Mouse (Mus musculus): ENCODE results near the gene Mettl24. TPM values are rescaled to one million over a fixed set of nuclear protein-coding genes. Genes with fewer than 3 reads are reported as not detected.
"Not testable (repeated sequence)": the region's sequence is repeated elsewhere in the genome, so short reads cannot be mapped to it uniquely, and the experiment has no call there.

Mettl24 gene
- total and polyA plus RNA-seq, 3 experiments: not detected

DNA sequence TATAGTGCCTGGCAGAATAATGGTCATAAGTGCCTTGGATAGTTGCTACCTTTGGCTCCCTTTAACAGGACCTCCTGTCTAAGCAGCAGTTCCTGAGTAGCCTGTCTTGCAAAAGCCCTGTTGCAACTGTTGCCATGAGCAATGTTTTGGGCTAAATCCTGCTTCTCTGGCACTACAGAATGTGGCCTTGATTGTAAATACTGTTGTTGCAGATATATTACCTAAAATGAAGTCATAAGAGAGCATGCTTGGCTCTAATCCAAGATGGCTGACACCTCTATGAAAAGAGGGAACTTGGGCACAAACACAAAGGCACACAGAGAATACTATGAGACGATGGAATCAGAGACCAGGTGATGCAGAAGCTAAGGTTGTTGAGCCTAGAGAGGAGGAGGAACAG is 122.1 kb downstream of the Mettl24 start:
- no peak overlapping the region for H3K4me3 ChIP-seq (ENCODE audit: control insufficient read depth in 1 of 2, insufficient read depth in 1 of 2, low read depth in 2 of 2, low read length in 2 of 2)

DNA sequence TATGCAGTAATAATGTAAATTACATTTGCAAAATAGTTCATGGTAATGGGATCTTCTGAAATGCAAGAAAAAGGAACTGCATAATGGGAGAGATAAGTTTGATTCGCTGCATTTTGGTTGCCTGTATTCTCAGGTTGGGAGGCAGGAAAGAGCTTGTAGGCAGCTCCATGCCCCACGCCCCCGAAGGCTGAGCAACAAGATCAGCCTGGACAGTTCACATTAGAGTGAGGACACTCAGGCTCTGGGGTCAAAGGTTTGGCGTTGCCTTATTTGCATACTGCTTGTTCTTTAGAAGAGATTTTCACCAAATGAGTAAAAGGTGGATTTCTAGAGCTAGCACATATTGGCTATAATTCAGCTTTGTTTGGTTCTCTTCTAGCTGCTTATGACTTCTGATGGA is 123.1 kb downstream of the Mettl24 start:
- Histone ChIP-seq H3K9me3 (replicated peaks; ENCODE audit: insufficient read depth, low read length) (no peaks in the 10 kb centered on the region), H3K4me1 (ENCODE audit: control insufficient read depth in 1 of 2, insufficient read depth in 2 of 2, low read length in 2 of 2) (no peaks in the 10 kb centered on the region), H3K27me3 (ENCODE audit: control insufficient read depth in 1 of 2, insufficient read depth in 2 of 2, low read length in 2 of 2) (peaks cover 0 to 1% of the 10 kb centered on the region in 2 experiments; a peak in 2 of 4 replicates), H3K36me3 (ENCODE audit: control insufficient read depth in 1 of 2, insufficient read depth in 2 of 2, low read length in 2 of 2) (no peaks in the 10 kb centered on the region), H3K4me3 (ENCODE audit: control insufficient read depth in 1 of 2, insufficient read depth in 1 of 2, low read depth in 2 of 2, low read length in 2 of 2) (no peak overlapping the region), H3K27ac (ENCODE audit: control insufficient read depth, low read depth, low read length) (no peak overlapping the region), H3K79me2 (ENCODE audit: control insufficient read depth, insufficient read depth, low read length, poor library complexity) (no peaks in the 10 kb centered on the region), H3K9ac (ENCODE audit: control insufficient read depth, low read depth, low read length, poor library complexity, severe bottlenecking) (no peak overlapping the region)
- TF ChIP-seq NRF1 (IDR thresholded peaks at IDR 0.05; ENCODE audit: insufficient read depth, low read depth, low read length, poor library complexity, severe bottlenecking) (no peak), UBTF (IDR thresholded peaks at IDR 0.05; ENCODE audit: borderline replicate concordance, insufficient read depth, low read depth, low read length) (no peak), ETS1 (IDR thresholded peaks at IDR 0.05; ENCODE audit: low read depth, low read length) (no peak), GATA1 (IDR thresholded peaks at IDR 0.05; ENCODE audit: low read depth, low read length) (no peak), USF1 (IDR thresholded peaks at IDR 0.05; ENCODE audit: low read depth, low read length) (no peak), ZKSCAN1 (IDR thresholded peaks at IDR 0.05; ENCODE audit: low read depth, low read length) (no peak)
- DNase-seq (ENCODE audit: low read depth, low spot score): no peak

More for the DNA sequence above, 122.1 kb downstream of the Mettl24 start:
- Histone ChIP-seq H3K9me3 (replicated peaks; ENCODE audit: insufficient read depth, low read length) (no peaks in the 10 kb centered on the region), H3K9ac (ENCODE audit: control insufficient read depth, low read depth, low read length, poor library complexity, severe bottlenecking) (no peak overlapping the region), H3K79me2 (ENCODE audit: control insufficient read depth, insufficient read depth, low read length, poor library complexity) (no peaks in the 10 kb centered on the region), H3K27me3 (ENCODE audit: control insufficient read depth in 1 of 2, insufficient read depth in 2 of 2, low read length in 2 of 2) (peaks cover 0 to 2% of the 10 kb centered on the region in 2 experiments; a peak in 2 of 4 replicates), H3K27ac (ENCODE audit: control insufficient read depth, low read depth, low read length) (no peak overlapping the region), H3K36me3 (ENCODE audit: control insufficient read depth in 1 of 2, insufficient read depth in 2 of 2, low read length in 2 of 2) (no peaks in the 10 kb centered on the region), H3K4me1 (ENCODE audit: control insufficient read depth in 1 of 2, insufficient read depth in 2 of 2, low read length in 2 of 2) (no peaks in the 10 kb centered on the region)
- peak; percentile 37 for DNase-seq (ENCODE audit: low read depth, low spot score)
- no peak for TF ChIP-seq MYB (IDR thresholded peaks at IDR 0.05; ENCODE audit: low read depth, low read length)
- TF ChIP-seq ZC3H11A (IDR thresholded peaks at IDR 0.05; ENCODE audit: low read depth, low read length): no peak
- TF ChIP-seq RCOR1 (IDR thresholded peaks at IDR 0.05; ENCODE audit: low read depth, low read length): no peak
- TF ChIP-seq POLR2A (IDR thresholded peaks at IDR 0.05; ENCODE audit: control insufficient read depth in 1 of 2, insufficient read depth in 1 of 2, low read depth in 1 of 2, low read length in 2 of 2, poor library complexity in 1 of 2): no peak
- no peak for TF ChIP-seq NRF1 (IDR thresholded peaks at IDR 0.05; ENCODE audit: insufficient read depth, low read depth, low read length, poor library complexity, severe bottlenecking)
- no peak for TF ChIP-seq GATA1 (IDR thresholded peaks at IDR 0.05; ENCODE audit: low read depth, low read length)
- no peak for TF ChIP-seq JUND (IDR thresholded peaks at IDR 0.05; ENCODE audit: low read depth, low read length)
- TF ChIP-seq BHLHE40 (IDR thresholded peaks at IDR 0.05; ENCODE audit: borderline replicate concordance, low read depth, low read length): no peak
- TF ChIP-seq CHD1 (IDR thresholded peaks at IDR 0.05; ENCODE audit: low read depth, low read length): no peak
- no peak for TF ChIP-seq USF2 (IDR thresholded peaks at IDR 0.05; ENCODE audit: borderline replicate concordance in 1 of 2, insufficient read depth in 1 of 2, low read depth in 1 of 2, low read length in 2 of 2)
- no peak for TF ChIP-seq EP300 (IDR thresholded peaks at IDR 0.05; ENCODE audit: low read depth in 1 of 2, low read length in 2 of 2)
- TF ChIP-seq UBTF (IDR thresholded peaks at IDR 0.05; ENCODE audit: borderline replicate concordance, insufficient read depth, low read depth, low read length): no peak
- no peak for TF ChIP-seq MEF2A (IDR thresholded peaks at IDR 0.05; ENCODE audit: extremely low read depth, insufficient replicate concordance, low read depth, low read length, poor library complexity, severe bottlenecking)
- no peak for TF ChIP-seq HCFC1 (IDR thresholded peaks at IDR 0.05; ENCODE audit: low read depth, low read length)
- TF ChIP-seq SIN3A (IDR thresholded peaks at IDR 0.05; ENCODE audit: low read length): no peak
- TF ChIP-seq POLR2AphosphoS5 (IDR thresholded peaks at IDR 0.05; ENCODE audit: borderline replicate concordance, low read depth, low read length): no peak
- no peak for TF ChIP-seq ZMIZ1 (IDR thresholded peaks at IDR 0.05; ENCODE audit: low read depth, low read length)

DNA sequence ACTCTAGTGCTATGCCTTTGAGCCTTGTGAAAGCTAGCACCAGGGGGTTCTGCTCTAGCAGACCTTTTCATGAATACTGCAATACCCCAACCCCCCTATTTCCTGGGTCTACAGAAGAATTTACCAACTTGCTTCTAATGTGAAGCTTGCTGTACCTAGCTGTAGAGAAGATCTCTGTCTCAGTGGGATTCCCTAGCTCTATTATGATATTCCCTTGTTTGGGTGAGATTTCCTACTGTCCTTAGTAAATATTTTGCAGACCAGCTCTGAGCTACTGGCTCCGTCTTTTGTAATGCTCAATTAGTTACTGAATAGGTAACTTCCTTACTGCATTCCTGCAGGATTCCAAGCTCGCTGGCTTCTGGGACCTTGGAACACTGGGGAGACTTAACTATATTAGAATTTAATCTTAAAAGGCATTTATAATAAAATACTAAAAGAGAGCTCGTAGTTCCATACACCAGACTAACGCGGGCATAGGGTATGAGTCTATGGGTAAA is 126.4 kb downstream of the Mettl24 start:
- not testable (repeated sequence) for H3K4me3 ChIP-seq (ENCODE audit: control insufficient read depth in 1 of 2, insufficient read depth in 1 of 2, low read depth in 2 of 2, low read length in 2 of 2); H3K79me2 ChIP-seq (ENCODE audit: control insufficient read depth, insufficient read depth, low read length, poor library complexity); DNase-seq (ENCODE audit: low read depth, low spot score); H3K27me3 ChIP-seq (ENCODE audit: control insufficient read depth in 1 of 2, insufficient read depth in 2 of 2, low read length in 2 of 2); H3K4me1 ChIP-seq (ENCODE audit: control insufficient read depth in 1 of 2, insufficient read depth in 2 of 2, low read length in 2 of 2); H3K9ac ChIP-seq (ENCODE audit: control insufficient read depth, low read depth, low read length, poor library complexity, severe bottlenecking); H3K9me3 ChIP-seq (replicated peaks; ENCODE audit: insufficient read depth, low read length); H3K36me3 ChIP-seq (ENCODE audit: control insufficient read depth in 1 of 2, insufficient read depth in 2 of 2, low read length in 2 of 2); H3K27ac ChIP-seq (ENCODE audit: control insufficient read depth, low read depth, low read length)

Data from MEL (cell line).